Mouse (Mus musculus) G1E (cell line): ENCODE measurements around the gene Spata18. TPM values are rescaled to one million over a fixed set of nuclear protein-coding genes. Genes with fewer than 3 reads are reported as not detected.

Experiments
- ATAC-seq: 2 replicates; pipeline ENCODE4 v1.8.0; 2016; ENCODE audit warnings: mild to moderate bottlenecking; ENCODE audit not compliant: insufficient number of reproducible peaks, poor library complexity, low FRiP score, severe bottlenecking; ENCODE audit errors: extremely low read depth
- DNase-seq: peaks from one replicate; pipeline ENCODE4 v3.0.0; 2012; ENCODE audit warnings: low spot score
- H3K27me3 ChIP-seq: 2 replicates; pipeline ENCODE4 v1.6.1; 2012; ENCODE audit warnings: mild to moderate bottlenecking, low read length, inconsistent platforms; ENCODE audit not compliant: insufficient read depth
- H3K36me3 ChIP-seq: replicated peaks from 2 replicates; pipeline ENCODE3; 2012; ENCODE audit warnings: mild to moderate bottlenecking, inconsistent platforms
- H3K4me1 ChIP-seq: 2 replicates; pipeline ENCODE4 v1.6.1; 2012; ENCODE audit warnings: low read depth, low read length, inconsistent platforms, mixed read lengths; ENCODE audit not compliant: insufficient read depth
- H3K4me3 ChIP-seq: 2 replicates; pipeline ENCODE4 v1.5.1; 2012; ENCODE audit warnings: low read depth, mild to moderate bottlenecking, inconsistent platforms, low read length, moderate library complexity, mixed read lengths
- H3K9me3 ChIP-seq: replicated peaks from 2 replicates; pipeline ENCODE4 v1.6.1; 2012; ENCODE audit warnings: inconsistent platforms
- CTCF ChIP-seq: IDR thresholded peaks from 2 replicates; pipeline ENCODE4 v1.5.1; 2012; ENCODE audit warnings: low read depth, low read length, inconsistent platforms, mixed read lengths
- GATA1 ChIP-seq: IDR thresholded peaks from 2 replicates; pipeline ENCODE4 v1.6.1; 2012; ENCODE audit warnings: borderline replicate concordance, low read length, inconsistent platforms, mixed read lengths
- GATA2 ChIP-seq: IDR thresholded peaks from 2 replicates; pipeline ENCODE4 v1.6.1; 2012; ENCODE audit warnings: low read depth, low read length, inconsistent platforms, borderline replicate concordance
- POLR2AphosphoS5 ChIP-seq: IDR thresholded peaks from 2 replicates; pipeline ENCODE4 v1.6.1; 2012; ENCODE audit warnings: low read depth, low read length, inconsistent platforms; ENCODE audit not compliant: insufficient replicate concordance
- TAL1 ChIP-seq: conservative IDR thresholded peaks from 2 replicates; pipeline ENCODE4 v1.6.1; 2012; ENCODE audit warnings: low read depth, low read length, inconsistent platforms, mixed read lengths
- polyA plus RNA-seq: library from polyadenylated mRNA; stranded (reverse); fragments of >175 nt; gene quantifications from 2 replicates; pipeline ENCODE4 v1.2.3, GENCODE M21; 2012
- total RNA-seq, 2 experiments: library from RNA; stranded (forward) in 1 of 2; stranded (reverse) in 1 of 2; fragments of 200-1000 nt in 1 of 2; fragments of >200 nt in 1 of 2; fragmentation: Nextera tagmentation in 1 of 2; gene quantifications; 2 replicates each; pipeline ENCODE4 v1.2.3; 2014 to 2017

Gene Spata18
- total and polyA plus RNA-seq, 3 experiments = not detected

DNA sequence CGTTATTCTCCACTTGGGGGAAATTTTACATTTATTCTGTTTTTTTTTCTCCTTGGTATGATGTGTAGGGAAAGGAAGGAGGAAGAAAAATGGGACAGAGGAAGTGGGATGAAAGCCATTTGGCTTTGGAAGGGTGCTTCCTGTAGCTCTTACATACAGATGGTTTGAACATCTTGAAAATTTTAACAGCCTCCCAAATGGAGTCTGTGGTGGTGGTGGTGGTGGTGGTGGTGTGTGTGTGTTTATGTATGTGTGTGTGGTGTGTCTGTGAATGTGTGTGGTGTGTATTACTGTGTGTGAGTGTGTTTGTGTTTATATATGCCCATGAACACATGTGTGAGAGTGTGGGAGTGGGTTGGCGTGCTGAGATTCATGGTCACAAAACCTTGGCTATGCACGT, 24.4 kb downstream of the Spata18 start:
- Histone ChIP-seq H3K9me3 (no peaks in the 10 kb centered on the region), H3K4me3 (no peak overlapping the region), H3K27me3 (peaks cover 7% of the 10 kb centered on the region; the same call in 1 of the 2 replicates), H3K36me3 (no peaks in the 10 kb centered on the region), H3K4me1 (no peaks in the 10 kb centered on the region)
- ATAC-seq (no peak), DNase-seq (no peak)
- TF ChIP-seq GATA1 = no peak
- TF ChIP-seq CTCF = no peak
- TF ChIP-seq POLR2AphosphoS5 = no peak
- TF ChIP-seq TAL1 = no peak
- no peak for TF ChIP-seq GATA2

DNA sequence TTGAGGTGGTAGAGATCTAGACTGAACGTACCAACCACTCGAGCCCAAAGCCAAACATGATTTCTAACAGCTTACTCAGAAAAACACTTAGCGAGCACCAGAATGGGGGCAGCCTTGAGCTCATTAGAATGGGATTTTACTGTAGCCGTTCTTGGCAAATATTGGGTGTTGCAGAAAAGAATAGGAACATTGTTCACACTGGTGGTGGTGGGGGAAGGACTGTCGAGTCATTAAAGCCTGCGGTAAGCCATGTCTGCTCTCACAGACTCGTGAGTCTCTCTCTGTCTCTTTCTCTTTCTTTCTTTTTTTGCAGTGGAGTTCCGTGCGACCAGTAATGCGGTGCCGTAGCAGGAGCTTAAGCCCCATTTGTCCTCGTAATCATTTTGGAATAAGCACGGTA, 25.4 kb downstream of the Spata18 start:
- Histone ChIP-seq H3K36me3 (no peaks in the 10 kb centered on the region), H3K4me1 (no peaks in the 10 kb centered on the region), H3K4me3 (no peak overlapping the region), H3K9me3 (no peaks in the 10 kb centered on the region), H3K27me3 (peaks cover 7% of the 10 kb centered on the region; the same call in 1 of the 2 replicates)
- DNase-seq (no peak), ATAC-seq (no peak)
- TF ChIP-seq GATA1 = no peak
- TF ChIP-seq TAL1 = no peak
- no peak for TF ChIP-seq POLR2AphosphoS5
- no peak for TF ChIP-seq CTCF
- no peak for TF ChIP-seq GATA2

DNA sequence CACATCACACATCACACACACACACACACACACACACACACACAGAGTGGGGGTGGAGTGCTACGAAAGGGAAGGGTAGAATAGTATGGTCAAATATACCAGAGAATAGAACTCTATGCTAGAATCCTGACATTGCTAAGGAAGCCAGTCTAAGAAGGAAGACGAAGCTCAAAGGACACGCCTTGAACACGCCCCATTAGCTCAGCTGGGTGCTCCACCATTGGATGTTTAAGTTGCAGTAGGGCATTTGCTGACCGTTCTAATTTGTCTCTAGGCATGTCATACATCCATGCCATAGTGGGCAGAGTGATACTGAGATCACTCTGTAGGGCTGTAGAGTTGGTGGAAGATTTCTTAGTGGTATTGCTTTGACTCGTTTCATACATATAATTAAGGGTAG, 32.0 kb downstream of the Spata18 start:
- Histone ChIP-seq H3K36me3 (no peaks in the 10 kb centered on the region), H3K4me3 (no peak overlapping the region), H3K4me1 (no peaks in the 10 kb centered on the region), H3K27me3 (0 out of 2 replicates have a peak, but pooled peaks cover 2% of the 10 kb centered on the region), H3K9me3 (no peaks in the 10 kb centered on the region)
- ATAC-seq = no peak
- no peak for DNase-seq
- TF ChIP-seq POLR2AphosphoS5 = no peak
- TF ChIP-seq GATA1 = no peak
- no peak for TF ChIP-seq TAL1
- no peak for TF ChIP-seq CTCF
- no peak for TF ChIP-seq GATA2

DNA sequence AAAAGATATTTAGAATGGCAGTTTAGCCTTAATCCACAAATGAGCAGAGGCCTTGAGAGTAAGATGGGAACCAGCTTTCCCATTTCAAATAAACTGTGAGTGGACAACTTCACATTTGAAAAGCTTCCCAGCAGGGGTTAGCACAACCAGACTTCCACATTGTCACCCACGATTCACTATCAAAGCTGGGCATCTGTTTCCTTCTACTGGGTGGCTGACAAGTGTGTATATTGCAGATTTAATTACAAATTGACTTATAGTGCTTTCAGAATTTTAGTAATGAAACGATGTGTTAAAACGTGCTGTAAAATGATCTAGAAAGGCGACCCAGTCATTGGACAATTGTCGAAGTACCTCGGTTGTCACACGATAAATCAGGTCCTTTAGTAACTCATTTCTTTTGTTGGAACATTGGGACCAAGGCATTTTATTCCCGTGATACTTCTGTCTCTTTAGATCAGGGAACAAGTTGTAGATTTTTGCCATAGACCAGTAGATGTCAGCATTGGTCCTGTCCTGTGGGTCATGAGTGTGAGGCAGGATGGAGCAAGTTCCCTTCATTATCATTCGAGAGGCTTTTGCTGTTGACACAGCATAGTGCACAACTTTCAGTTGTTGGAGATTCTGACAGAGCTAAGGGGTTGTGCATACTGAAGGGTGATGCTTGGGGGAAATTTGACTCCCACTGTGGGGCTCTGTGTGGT, 32.7 kb downstream of the Spata18 start:
- DNase-seq (no peak), ATAC-seq (no peak)
- no peak overlapping the region for H3K4me3 ChIP-seq
- no peak for TF ChIP-seq POLR2AphosphoS5
- no peak for TF ChIP-seq GATA2
- TF ChIP-seq TAL1 = no peak
- TF ChIP-seq CTCF = no peak
- TF ChIP-seq GATA1 = no peak
- no peaks in the 10 kb centered on the region for H3K9me3 ChIP-seq
- 0 out of 2 replicates have a peak, but pooled peaks cover 2% of the 10 kb centered on the region for H3K27me3 ChIP-seq
- H3K4me1 ChIP-seq = no peaks in the 10 kb centered on the region
- H3K36me3 ChIP-seq = no peaks in the 10 kb centered on the region

DNA sequence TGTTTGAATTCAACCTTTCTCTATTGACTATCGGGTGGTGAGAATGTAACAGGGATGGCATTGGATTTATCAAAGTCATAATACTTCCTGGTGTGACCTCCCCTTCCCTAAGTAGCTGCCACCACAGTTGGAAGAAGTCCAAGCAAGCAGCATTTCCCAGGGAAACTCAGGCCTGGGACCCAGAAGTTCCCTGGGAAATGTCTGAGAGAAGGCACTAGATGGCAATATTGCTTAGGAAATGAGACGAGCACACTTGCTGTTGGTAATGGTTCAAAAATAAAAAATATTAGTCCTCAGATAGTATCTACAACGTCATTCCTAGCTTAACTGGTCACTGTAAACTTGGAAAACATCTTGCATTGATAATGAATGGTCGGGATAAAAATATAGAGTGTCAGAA, 35.0 kb downstream of the Spata18 start:
- 0 out of 2 replicates have a peak, but pooled peaks cover 2% of the 10 kb centered on the region for H3K27me3 ChIP-seq
- no peaks in the 10 kb centered on the region for H3K36me3 ChIP-seq
- DNase-seq (no peak), ATAC-seq (no peak)
- H3K4me1 ChIP-seq = no peaks in the 10 kb centered on the region
- no peak overlapping the region for H3K4me3 ChIP-seq
- TF ChIP-seq POLR2AphosphoS5 = no peak
- TF ChIP-seq CTCF = no peak
- TF ChIP-seq TAL1 = no peak
- no peak for TF ChIP-seq GATA2
- TF ChIP-seq GATA1 = no peak
- no peaks in the 10 kb centered on the region for H3K9me3 ChIP-seq

DNA sequence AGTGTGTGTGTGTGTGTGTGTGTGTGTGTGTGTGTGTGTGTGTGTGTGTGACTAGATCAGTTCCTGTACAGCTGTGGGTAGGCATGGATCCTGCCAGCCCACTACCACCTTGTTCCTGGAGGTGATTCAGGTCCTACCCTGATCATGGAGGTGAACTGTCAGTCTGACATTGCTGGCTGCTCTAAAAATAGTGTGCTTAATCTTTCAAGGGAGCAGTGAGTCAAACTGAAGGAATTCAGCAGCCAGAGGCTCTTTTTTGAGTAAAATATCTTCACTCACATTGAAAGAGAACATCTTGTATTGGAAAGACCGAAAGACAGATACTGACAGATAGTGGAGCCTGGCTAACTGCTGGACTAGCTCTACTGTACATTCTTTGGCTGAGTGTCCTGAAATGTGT, 37.4 kb downstream of the Spata18 start:
- Histone ChIP-seq H3K27me3 (no peaks in the 10 kb centered on the region), H3K9me3 (no peaks in the 10 kb centered on the region), H3K36me3 (no peaks in the 10 kb centered on the region), H3K4me3 (no peak overlapping the region), H3K4me1 (no peaks in the 10 kb centered on the region)
- ATAC-seq = no peak
- TF ChIP-seq TAL1 = no peak
- TF ChIP-seq CTCF = no peak
- TF ChIP-seq GATA1 = no peak
- TF ChIP-seq GATA2 = no peak
- no peak for TF ChIP-seq POLR2AphosphoS5
- DNase-seq = no peak
